Mouse (Mus musculus): ENCODE measurements at regions not wholly inside any gene's neighbourhood (a gene's known extent, or its start where the extent isn't known, plus 50 kb on each side); places are given as distances from the start of the nearest gene placed in this dataset.

GRCm38 (mm10) chr13:34460969-34461368, 116.0 kb upstream of the Slc22a23 start:
- Histone ChIP-seq H3K9ac (no peak overlapping the region), H3K36me3 (no peaks in the 10 kb centered on the region), H3K4me1 (peaks cover 16% of the 10 kb centered on the region), H3K9me3 (no peaks in the 10 kb centered on the region), H3K4me2 (no peak overlapping the region), H3K27me3 (no peaks in the 10 kb centered on the region), H3K4me3 (no peak overlapping the region), H3K27ac (no peak overlapping the region)
- WGBS = 29% methylated on average over 4 of the region's 4 CpGs
- no peak for ATAC-seq (ENCODE audit: borderline replicate concordance, extremely low read depth, low FRiP score, low TSS enrichment)

- no peak for ATAC-seq (ENCODE audit: borderline replicate concordance, extremely low read depth, low FRiP score, low TSS enrichment)
- 28% methylated on average over 3 of the region's 3 CpGs for WGBS
Observed at GRCm38 (mm10) chr13:34456051-34456450, 111.1 kb upstream of the Slc22a23 start.

GRCm38 (mm10) chr13:34446806-34447205, 101.8 kb upstream of the Slc22a23 start:
- Histone ChIP-seq H3K27ac (no peak overlapping the region), H3K36me3 (no peaks in the 10 kb centered on the region), H3K9ac (no peak overlapping the region), H3K4me2 (no peak overlapping the region), H3K9me3 (no peaks in the 10 kb centered on the region), H3K27me3 (no peaks in the 10 kb centered on the region), H3K4me3 (no peak overlapping the region), H3K4me1 (no peaks in the 10 kb centered on the region)
- no peak for ATAC-seq (ENCODE audit: borderline replicate concordance, extremely low read depth, low FRiP score, low TSS enrichment)

More at GRCm38 (mm10) chr13:34456051-34456450, 111.1 kb upstream of the Slc22a23 start:
- Histone ChIP-seq H3K36me3 (no peaks in the 10 kb centered on the region), H3K9me3 (no peaks in the 10 kb centered on the region), H3K4me1 (peaks cover 7% of the 10 kb centered on the region; the same call in 1 of the 2 replicates), H3K27me3 (no peaks in the 10 kb centered on the region), H3K4me3 (no peak overlapping the region), H3K27ac (no peak overlapping the region), H3K9ac (no peak overlapping the region), H3K4me2 (no peak overlapping the region)

GRCm38 (mm10) chr13:34446327-34446726, 101.3 kb upstream of the Slc22a23 start:
- no peak for ATAC-seq (ENCODE audit: borderline replicate concordance, extremely low read depth, low FRiP score, low TSS enrichment)
- H3K9me3 ChIP-seq = no peaks in the 10 kb centered on the region
- no peak overlapping the region for H3K9ac ChIP-seq
- no peak overlapping the region for H3K4me2 ChIP-seq
- H3K27me3 ChIP-seq = no peaks in the 10 kb centered on the region
- H3K4me1 ChIP-seq = no peaks in the 10 kb centered on the region
- no peak overlapping the region for H3K4me3 ChIP-seq
- H3K27ac ChIP-seq = no peak overlapping the region
- H3K36me3 ChIP-seq = no peaks in the 10 kb centered on the region
- WGBS = 80% methylated on average over 8 of the region's 8 CpGs

- 81% methylated on average over 1 of the region's 1 CpGs for WGBS
- no peak overlapping the region for H3K4me3 ChIP-seq
- no peak overlapping the region for H3K27ac ChIP-seq
- H3K9me3 ChIP-seq = no peaks in the 10 kb centered on the region
- no peak overlapping the region for H3K9ac ChIP-seq
- no peaks in the 10 kb centered on the region for H3K4me1 ChIP-seq
- H3K27me3 ChIP-seq = no peaks in the 10 kb centered on the region
- no peak for ATAC-seq (ENCODE audit: borderline replicate concordance, extremely low read depth, low FRiP score, low TSS enrichment)
- no peaks in the 10 kb centered on the region for H3K36me3 ChIP-seq
- no peak overlapping the region for H3K4me2 ChIP-seq
Observed at GRCm38 (mm10) chr13:34441347-34441746, 96.4 kb upstream of the Slc22a23 start.

GRCm38 (mm10) chr13:34427527-34427926, 82.5 kb upstream of the Slc22a23 start:
- no peak overlapping the region for H3K4me3 ChIP-seq
- no peaks in the 10 kb centered on the region for H3K27me3 ChIP-seq
- H3K27ac ChIP-seq = no peak overlapping the region
- no peaks in the 10 kb centered on the region for H3K36me3 ChIP-seq
- no peaks in the 10 kb centered on the region for H3K4me1 ChIP-seq
- ATAC-seq (ENCODE audit: borderline replicate concordance, extremely low read depth, low FRiP score, low TSS enrichment) = no peak
- WGBS = 93% methylated on average over 1 of the region's 1 CpGs
- H3K9ac ChIP-seq = no peak overlapping the region
- H3K4me2 ChIP-seq = no peak overlapping the region
- H3K9me3 ChIP-seq = no peaks in the 10 kb centered on the region

GRCm38 (mm10) chr13:34424921-34425320, 79.9 kb upstream of the Slc22a23 start:
- Histone ChIP-seq H3K27me3 (no peaks in the 10 kb centered on the region), H3K4me3 (no peak overlapping the region), H3K36me3 (no peaks in the 10 kb centered on the region), H3K4me1 (0 out of 2 replicates have a peak, but pooled peaks cover 5% of the 10 kb centered on the region), H3K27ac (no peak overlapping the region), H3K9me3 (no peaks in the 10 kb centered on the region), H3K9ac (no peak overlapping the region), H3K4me2 (no peak overlapping the region)
- ATAC-seq (ENCODE audit: borderline replicate concordance, extremely low read depth, low FRiP score, low TSS enrichment) = no peak
- WGBS = 69% methylated on average over 3 of the region's 3 CpGs

GRCm38 (mm10) chr13:34421644-34422043, 76.7 kb upstream of the Slc22a23 start:
- Histone ChIP-seq H3K4me2 (no peak overlapping the region), H3K4me1 (0 out of 2 replicates have a peak, but pooled peaks cover 5% of the 10 kb centered on the region), H3K27me3 (no peaks in the 10 kb centered on the region), H3K27ac (no peak overlapping the region), H3K9ac (no peak overlapping the region), H3K36me3 (no peaks in the 10 kb centered on the region), H3K4me3 (no peak overlapping the region), H3K9me3 (no peaks in the 10 kb centered on the region)
- 66% methylated on average over 3 of the region's 3 CpGs for WGBS
- no peak for ATAC-seq (ENCODE audit: borderline replicate concordance, extremely low read depth, low FRiP score, low TSS enrichment)

GRCm38 (mm10) chr13:34420341-34421156, 75.6 kb upstream of the Slc22a23 start:
- H3K27me3 ChIP-seq = no peaks in the 10 kb centered on the region
- no peak overlapping the region for H3K4me3 ChIP-seq
- H3K4me1 ChIP-seq = 0 out of 2 replicates have a peak, but pooled peaks cover 5% of the 10 kb centered on the region
- 35% methylated on average over 8 of the region's 8 CpGs for WGBS
- no peaks in the 10 kb centered on the region for H3K36me3 ChIP-seq
- no peak overlapping the region for H3K27ac ChIP-seq
- no peak for ATAC-seq (ENCODE audit: borderline replicate concordance, extremely low read depth, low FRiP score, low TSS enrichment)
- H3K9me3 ChIP-seq = no peaks in the 10 kb centered on the region
- no peak overlapping the region for H3K4me2 ChIP-seq
- no peak overlapping the region for H3K9ac ChIP-seq

- no peak overlapping the region for H3K4me2 ChIP-seq
- no peaks in the 10 kb centered on the region for H3K36me3 ChIP-seq
- H3K4me3 ChIP-seq = no peak overlapping the region
- H3K27me3 ChIP-seq = no peaks in the 10 kb centered on the region
- H3K9ac ChIP-seq = no peak overlapping the region
- H3K9me3 ChIP-seq = no peaks in the 10 kb centered on the region
- no peak overlapping the region for H3K27ac ChIP-seq
- 0 out of 2 replicates have a peak, but pooled peaks cover 5% of the 10 kb centered on the region for H3K4me1 ChIP-seq
- WGBS = 79% methylated on average over 3 of the region's 3 CpGs
- no peak for ATAC-seq (ENCODE audit: borderline replicate concordance, extremely low read depth, low FRiP score, low TSS enrichment)
Observed at GRCm38 (mm10) chr13:34419061-34419460, 74.1 kb upstream of the Slc22a23 start.

- no peak for ATAC-seq (ENCODE audit: borderline replicate concordance, extremely low read depth, low FRiP score, low TSS enrichment)
- H3K27ac ChIP-seq = no peak overlapping the region
- H3K36me3 ChIP-seq = no peaks in the 10 kb centered on the region
- no peaks in the 10 kb centered on the region for H3K9me3 ChIP-seq
- no peak overlapping the region for H3K4me2 ChIP-seq
- H3K4me3 ChIP-seq = no peak overlapping the region
- H3K9ac ChIP-seq = no peak overlapping the region
- 0 out of 2 replicates have a peak, but pooled peaks cover 5% of the 10 kb centered on the region for H3K4me1 ChIP-seq
- WGBS = 90% methylated on average over 2 of the region's 2 CpGs
- H3K27me3 ChIP-seq = no peaks in the 10 kb centered on the region
Observed at GRCm38 (mm10) chr13:34416603-34417002, 71.6 kb upstream of the Slc22a23 start.

GRCm38 (mm10) chr13:34414533-34414932, 69.6 kb upstream of the Slc22a23 start:
- no peak for ATAC-seq (ENCODE audit: borderline replicate concordance, extremely low read depth, low FRiP score, low TSS enrichment)
- no peaks in the 10 kb centered on the region for H3K27me3 ChIP-seq
- H3K4me3 ChIP-seq = no peak overlapping the region
- H3K36me3 ChIP-seq = no peaks in the 10 kb centered on the region
- WGBS = 77% methylated on average over 2 of the region's 2 CpGs
- H3K27ac ChIP-seq = no peak overlapping the region
- H3K9ac ChIP-seq = no peak overlapping the region
- no peaks in the 10 kb centered on the region for H3K9me3 ChIP-seq
- H3K4me2 ChIP-seq = no peak overlapping the region
- no peaks in the 10 kb centered on the region for H3K4me1 ChIP-seq

Measured in lung, embryonic 15.5 days (tissue).